Mouse (Mus musculus) olfactory bulb, adult 2 months (tissue): Measurements from ENCODE around the gene Trpc2.

ENCODE experiments used
- CTCF ChIP-seq: fragments of 200-500 bp; IDR thresholded peaks from 2 replicates; pipeline ENCODE4 v1.5.1; 2012; ENCODE audit warnings: low read depth, mild to moderate bottlenecking, low read length, moderate library complexity; ENCODE audit not compliant: insufficient read depth
- POLR2A ChIP-seq: fragments of 200-500 bp; IDR thresholded peaks from 2 replicates; pipeline ENCODE4 v1.6.1; 2012; ENCODE audit warnings: mild to moderate bottlenecking, low read depth, low read length, moderate library complexity; ENCODE audit not compliant: insufficient read depth

DNA sequence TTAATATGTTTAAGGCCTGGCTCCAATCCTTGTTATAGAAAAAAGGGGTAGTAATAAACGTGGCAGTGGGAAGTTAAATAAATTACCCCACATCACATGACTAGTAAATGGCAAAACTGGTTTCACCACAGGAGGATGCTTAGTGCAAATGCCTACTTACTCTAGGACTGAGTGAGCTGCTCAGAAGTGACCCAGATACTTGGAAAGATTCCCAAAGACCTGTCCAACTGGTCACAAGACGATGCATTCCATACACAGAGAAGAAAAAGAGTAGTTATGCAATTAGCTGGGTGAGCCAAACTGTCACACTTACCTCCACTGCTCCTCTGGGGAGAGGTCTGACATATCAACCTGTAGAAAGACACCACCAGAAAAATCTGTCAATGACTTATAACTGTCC lies 40.6 kb upstream of the Trpc2 start:
- TF ChIP-seq POLR2A (no peak), CTCF (no peak)
